Mouse (Mus musculus): Measurements from ENCODE around the gene Endov.

- TF ChIP-seq POLR2A (IDR thresholded peaks at IDR 0.05; ENCODE audit: insufficient read length, low read depth) (no peak), SRF (IDR thresholded peaks at IDR 0.05; ENCODE audit: control insufficient read depth, insufficient read length, low read depth) (no peak), MAX (IDR thresholded peaks at IDR 0.05; ENCODE audit: low read depth) (no peak), MYOD1 (IDR thresholded peaks at IDR 0.05; ENCODE audit: control insufficient read depth in 1 of 3, insufficient read length in 2 of 3, low read depth in 2 of 3) (no peak), CEBPB (IDR thresholded peaks at IDR 0.05; ENCODE audit: insufficient read depth, poor library complexity, severe bottlenecking) (no peak), USF1 (IDR thresholded peaks at IDR 0.05; ENCODE audit: low read depth) (no peak), TCF3 (IDR thresholded peaks at IDR 0.05; ENCODE audit: insufficient read length, low read depth) (no peak), POLR2AphosphoS2 (IDR thresholded peaks at IDR 0.05; ENCODE audit: insufficient read length, low read depth) (no peak), TCF12 (IDR thresholded peaks at IDR 0.05; ENCODE audit: insufficient read depth, poor library complexity, severe bottlenecking) (no peak), MYOG (IDR thresholded peaks at IDR 0.05; ENCODE audit: control insufficient read depth in 1 of 3, insufficient read depth in 1 of 3, insufficient read length in 2 of 3, low read depth in 2 of 3) (no peak), REST (IDR thresholded peaks at IDR 0.05; ENCODE audit: insufficient read depth, insufficient read length) (no peak)
Measured at GRCm38 (mm10) chr11:119506386-119506785, 15.2 kb downstream of the Endov start.

Data from myocyte (in vitro differentiated cells).